Mouse (Mus musculus): ENCODE measurements around the gene Hoxa7. TPM values are rescaled to one million over a fixed set of nuclear protein-coding genes. Genes with fewer than 3 reads are reported as not detected.

Hoxa7 gene
- total RNA-seq (2018; cell fraction: chromatin; rRNA removed) = under 1 TPM in 1 of 26 experiments, not detected in 25; 0.85 TPM
- under 1 TPM; 0.06 to 0.99 (median 0.37) TPM for total RNA-seq (2018; cell fraction: cytosol; rRNA removed)
- under 1 TPM in 2 of 26 experiments, not detected in 24; 0.31 to 0.49 TPM for total RNA-seq (2018; cell fraction: nucleus; rRNA removed)
- polyA plus RNA-seq (2018) = 0.25 to 0.75 TPM (median 0.40 TPM) in 3 replicates

DNA sequence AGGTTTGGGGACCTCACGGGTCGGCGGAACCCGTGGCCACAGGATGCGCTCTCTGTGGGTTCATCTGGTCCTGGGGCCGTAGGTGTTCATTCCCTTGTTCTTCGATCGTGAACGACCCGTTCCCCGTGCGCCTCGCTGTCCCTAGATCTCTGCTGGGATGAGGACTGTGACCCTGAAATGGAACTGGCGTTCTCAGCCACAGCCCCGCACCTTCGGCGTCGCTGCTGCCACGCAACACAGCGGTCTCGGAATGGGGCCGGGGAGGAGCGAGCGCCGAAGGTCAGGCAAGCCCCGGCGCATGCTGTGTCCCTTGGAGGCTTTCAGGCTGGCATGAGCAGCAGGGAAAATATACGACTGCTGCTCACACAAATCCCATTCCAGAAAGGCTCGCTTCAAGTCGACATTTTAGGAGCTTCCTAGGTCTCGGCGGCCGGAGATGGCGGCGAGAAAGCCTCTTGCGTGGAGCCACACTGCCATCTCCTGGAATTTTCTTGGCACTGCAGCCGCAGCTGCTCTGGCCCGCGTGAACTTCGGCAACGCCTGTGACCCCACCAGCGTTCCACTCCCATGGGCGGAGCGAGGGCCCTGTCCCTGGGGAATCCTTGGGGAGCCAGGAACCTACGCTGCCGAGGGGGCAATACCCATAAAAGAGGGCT is at the start of gene Hoxa7:
Gene Hoxa7, minus strand, starts transcription at position 518 of the 656 bp plus-strand sequence.
- Histone ChIP-seq H3K4me3 (ENCODE audit: inconsistent target) (peak within 1 kb of the TSS; percentile 26), H3K27ac (no peak within 1 kb of the TSS), H3K36me3 (ENCODE audit: inconsistent target) (no peaks in the 10 kb centered on the region), H3K79me2 (ENCODE audit: inconsistent target) (no peaks in the 10 kb centered on the region)
- WGBS (ENCODE audit: missing documents) = 1% methylated on average over 46 of the region's 46 CpGs

DNA sequence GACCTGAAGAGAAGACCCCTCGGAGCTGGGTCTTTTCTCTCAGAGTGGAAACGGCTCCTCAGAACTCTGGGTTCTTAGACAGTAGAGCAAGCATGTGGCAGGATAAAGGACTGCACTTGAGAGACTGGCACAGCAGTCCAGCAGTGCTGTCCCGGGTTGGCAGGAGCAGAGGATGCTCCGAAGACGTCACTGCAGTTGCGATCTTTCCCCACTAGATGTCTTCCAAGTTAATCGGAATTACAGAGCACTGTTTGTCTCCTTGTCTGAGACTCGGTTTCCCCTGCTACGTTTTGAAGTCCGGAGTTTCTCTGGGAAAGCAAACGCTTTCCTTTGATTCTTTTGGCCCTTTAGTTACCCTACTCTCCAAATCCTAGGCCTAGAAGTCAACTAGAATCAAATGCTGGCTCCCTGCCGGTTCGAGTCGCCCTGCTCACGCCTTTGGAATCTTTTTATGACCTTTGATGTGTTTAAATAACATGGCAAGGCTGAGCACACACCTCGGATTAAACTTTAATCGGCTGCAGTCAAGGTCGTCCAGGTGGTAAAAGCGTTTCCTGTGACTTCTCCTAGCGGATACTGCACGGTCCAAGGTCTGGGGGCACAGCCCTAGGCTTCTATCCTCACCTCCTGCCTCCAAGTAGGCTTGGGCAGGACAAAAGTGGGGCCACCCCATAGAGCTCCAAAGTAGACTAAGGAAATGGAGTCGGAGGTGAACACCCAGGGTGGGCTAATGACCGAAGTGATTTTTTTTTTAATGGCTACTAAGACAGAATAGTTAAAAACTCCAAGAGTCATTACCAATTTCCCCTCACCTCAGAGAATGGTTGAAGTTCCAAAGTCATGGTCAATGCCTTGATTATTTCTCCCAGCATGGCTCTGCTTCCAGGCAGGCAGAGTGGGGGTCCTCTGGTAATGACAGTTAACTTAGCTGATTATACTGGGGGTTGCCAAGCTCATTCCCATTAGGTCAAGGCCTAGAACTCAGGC is 49.1 kb upstream of the Hoxa7 start:
- H3K36me3 ChIP-seq (ENCODE audit: inconsistent target) = no peaks in the 10 kb centered on the region
- H3K4me3 ChIP-seq (ENCODE audit: inconsistent target) = no peak overlapping the region
- no peak overlapping the region for H3K27ac ChIP-seq
- 24% methylated on average over 23 of the region's 23 CpGs for WGBS (ENCODE audit: missing documents)
- no peaks in the 10 kb centered on the region for H3K79me2 ChIP-seq (ENCODE audit: inconsistent target)

DNA sequence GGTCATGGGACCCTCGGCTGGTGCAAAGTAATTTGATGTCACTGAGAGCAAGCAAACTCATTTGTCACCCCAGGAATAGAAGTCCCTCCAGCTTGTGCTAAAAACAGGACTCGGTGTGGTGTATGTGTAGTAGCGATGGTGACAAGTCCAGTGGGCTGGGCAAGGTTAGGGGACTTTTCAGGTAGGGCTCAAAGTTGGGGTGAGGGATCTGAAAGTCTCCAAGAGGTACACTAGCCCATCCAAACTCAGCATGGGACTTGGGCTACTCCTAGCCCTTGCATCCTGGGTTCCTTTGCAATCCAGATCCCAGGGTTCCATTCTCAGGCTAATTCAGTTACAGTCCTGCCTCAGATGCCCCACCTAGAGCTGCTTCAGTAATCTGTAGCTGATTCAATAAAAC is 47.1 kb upstream of the Hoxa7 start:
- H3K27ac ChIP-seq = no peak overlapping the region
- no peaks in the 10 kb centered on the region for H3K79me2 ChIP-seq (ENCODE audit: inconsistent target)
- 31% methylated on average over 3 of the region's 3 CpGs for WGBS (ENCODE audit: missing documents)
- H3K36me3 ChIP-seq (ENCODE audit: inconsistent target) = no peaks in the 10 kb centered on the region
- no peak overlapping the region for H3K4me3 ChIP-seq (ENCODE audit: inconsistent target)

DNA sequence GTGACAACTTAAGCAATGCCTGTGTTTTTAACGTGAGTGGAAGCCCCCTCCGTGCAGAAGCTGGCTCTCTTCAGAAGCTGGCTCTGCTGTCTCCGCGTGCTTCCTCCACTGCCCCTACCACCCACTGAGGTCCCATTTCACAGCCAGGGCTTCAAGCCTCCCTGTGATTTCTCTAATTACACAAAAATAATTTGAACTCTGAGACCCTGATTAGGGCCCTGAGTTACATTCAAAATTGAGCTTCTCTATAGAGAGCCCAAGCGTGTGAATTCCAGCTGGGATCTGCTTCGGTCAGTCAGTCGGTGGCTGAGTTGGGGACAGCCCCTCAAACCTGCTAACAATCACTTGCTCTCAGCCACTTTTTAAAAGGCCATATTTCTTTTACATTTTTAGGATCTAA is 46.7 kb upstream of the Hoxa7 start:
- Histone ChIP-seq H3K36me3 (ENCODE audit: inconsistent target) (no peaks in the 10 kb centered on the region), H3K27ac (no peak overlapping the region), H3K4me3 (ENCODE audit: inconsistent target) (no peak overlapping the region), H3K79me2 (ENCODE audit: inconsistent target) (no peaks in the 10 kb centered on the region)
- 23% methylated on average over 7 of the region's 7 CpGs for WGBS (ENCODE audit: missing documents)

DNA sequence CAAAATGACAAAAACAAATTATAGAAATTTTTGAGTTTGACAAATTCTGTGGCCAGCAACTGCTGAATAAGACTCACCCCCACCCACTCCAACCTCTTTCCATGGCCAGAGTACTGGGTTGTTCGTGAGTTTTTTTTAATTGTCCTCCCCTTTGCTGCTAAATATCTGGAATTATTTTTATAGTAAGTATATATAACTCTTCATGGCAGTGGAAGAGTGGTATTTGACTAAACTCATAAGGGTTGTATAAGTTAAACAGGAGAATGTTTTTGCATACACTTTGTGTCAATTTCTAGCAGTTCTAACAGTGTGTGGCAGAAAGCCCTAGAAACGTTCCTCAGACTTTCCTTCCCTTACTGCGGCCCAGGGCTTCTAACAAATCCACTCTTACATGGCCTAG is 46.0 kb upstream of the Hoxa7 start:
- no peak overlapping the region for H3K4me3 ChIP-seq (ENCODE audit: inconsistent target)
- H3K36me3 ChIP-seq (ENCODE audit: inconsistent target) = no peaks in the 10 kb centered on the region
- no peaks in the 10 kb centered on the region for H3K79me2 ChIP-seq (ENCODE audit: inconsistent target)
- 35% methylated on average over 3 of the region's 3 CpGs for WGBS (ENCODE audit: missing documents)
- no peak overlapping the region for H3K27ac ChIP-seq

DNA sequence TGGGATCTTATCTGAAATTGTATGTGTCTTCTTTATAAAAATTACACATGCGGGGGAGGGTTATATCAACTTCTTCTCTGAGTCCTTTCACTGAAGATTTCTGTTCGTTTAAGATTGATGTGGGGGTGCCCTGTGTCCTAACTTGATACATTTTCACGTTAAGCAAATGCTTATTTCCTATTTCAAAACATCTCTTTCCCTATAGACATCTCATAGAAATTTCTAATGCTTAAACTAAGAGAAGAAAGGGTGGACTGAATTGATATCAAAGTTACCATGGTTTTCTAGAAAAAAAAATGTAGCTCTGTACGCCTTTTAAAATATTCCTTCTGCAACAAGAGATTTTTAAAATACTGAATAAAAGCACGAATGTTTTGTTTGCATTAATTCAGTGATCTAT is 45.6 kb upstream of the Hoxa7 start:
- no peaks in the 10 kb centered on the region for H3K79me2 ChIP-seq (ENCODE audit: inconsistent target)
- H3K4me3 ChIP-seq (ENCODE audit: inconsistent target) = no peak overlapping the region
- H3K36me3 ChIP-seq (ENCODE audit: inconsistent target) = no peaks in the 10 kb centered on the region
- no peak overlapping the region for H3K27ac ChIP-seq
- 31% methylated on average over 5 of the region's 5 CpGs for WGBS (ENCODE audit: missing documents)

DNA sequence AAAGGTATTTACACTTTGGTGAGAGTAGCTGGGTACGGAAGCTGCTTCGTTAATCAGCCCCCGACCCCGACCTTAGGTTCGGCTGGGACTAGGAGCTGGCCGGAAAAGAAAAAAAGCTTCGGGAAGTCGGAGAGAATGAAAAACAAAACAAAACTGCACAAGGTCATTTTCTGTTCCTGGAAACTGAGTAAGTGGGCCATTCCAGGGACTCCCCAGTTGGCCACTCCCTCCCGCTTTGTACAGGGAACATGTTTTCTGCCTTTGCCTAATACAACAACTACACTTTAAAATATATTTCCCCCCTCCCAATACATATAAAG is 45.0 kb upstream of the Hoxa7 start:
- H3K79me2 ChIP-seq (ENCODE audit: inconsistent target) = no peaks in the 10 kb centered on the region
- H3K27ac ChIP-seq = no peak overlapping the region
- 12% methylated on average over 9 of the region's 9 CpGs for WGBS (ENCODE audit: missing documents)
- H3K36me3 ChIP-seq (ENCODE audit: inconsistent target) = no peaks in the 10 kb centered on the region
- no peak overlapping the region for H3K4me3 ChIP-seq (ENCODE audit: inconsistent target)

DNA sequence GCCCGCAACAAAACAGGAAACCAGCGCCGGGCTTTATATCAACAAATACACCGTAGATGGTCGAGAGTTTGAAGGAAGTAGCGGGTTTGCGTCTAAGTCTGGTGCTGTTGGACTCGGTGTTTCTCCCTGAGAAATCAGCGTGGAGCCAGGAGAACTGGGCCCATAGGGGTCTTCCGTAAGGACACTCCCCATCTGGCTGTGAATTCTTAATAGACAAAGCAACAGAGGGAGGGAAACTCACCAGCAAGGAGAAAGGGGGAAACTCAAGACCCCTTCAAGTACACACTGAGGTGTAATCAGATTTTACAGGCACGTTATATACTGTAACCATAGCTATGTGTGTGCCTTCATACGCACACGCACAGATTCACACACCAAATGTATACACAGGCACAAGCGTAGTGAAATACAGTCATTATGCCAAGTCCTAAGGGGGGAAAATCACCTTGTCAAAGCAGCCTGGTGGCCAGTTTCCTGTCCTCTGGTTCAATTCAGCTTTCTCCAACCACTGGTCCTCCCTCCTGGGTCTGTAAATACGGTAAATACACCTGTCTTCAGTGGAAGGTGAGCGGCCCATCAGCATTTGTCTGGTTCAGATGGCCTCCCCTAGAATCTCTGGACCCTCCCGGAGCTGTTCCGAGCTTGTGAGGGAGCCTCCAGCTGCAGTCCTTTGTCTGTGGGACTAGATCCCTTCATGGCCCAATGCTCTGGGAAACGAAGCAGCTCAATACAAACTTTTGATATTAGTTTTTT is 44.4 kb upstream of the Hoxa7 start:
- Histone ChIP-seq H3K79me2 (ENCODE audit: inconsistent target) (no peaks in the 10 kb centered on the region), H3K4me3 (ENCODE audit: inconsistent target) (no peak overlapping the region), H3K27ac (no peak overlapping the region), H3K36me3 (ENCODE audit: inconsistent target) (no peaks in the 10 kb centered on the region)
- 3% methylated on average over 19 of the region's 19 CpGs for WGBS (ENCODE audit: missing documents)

DNA sequence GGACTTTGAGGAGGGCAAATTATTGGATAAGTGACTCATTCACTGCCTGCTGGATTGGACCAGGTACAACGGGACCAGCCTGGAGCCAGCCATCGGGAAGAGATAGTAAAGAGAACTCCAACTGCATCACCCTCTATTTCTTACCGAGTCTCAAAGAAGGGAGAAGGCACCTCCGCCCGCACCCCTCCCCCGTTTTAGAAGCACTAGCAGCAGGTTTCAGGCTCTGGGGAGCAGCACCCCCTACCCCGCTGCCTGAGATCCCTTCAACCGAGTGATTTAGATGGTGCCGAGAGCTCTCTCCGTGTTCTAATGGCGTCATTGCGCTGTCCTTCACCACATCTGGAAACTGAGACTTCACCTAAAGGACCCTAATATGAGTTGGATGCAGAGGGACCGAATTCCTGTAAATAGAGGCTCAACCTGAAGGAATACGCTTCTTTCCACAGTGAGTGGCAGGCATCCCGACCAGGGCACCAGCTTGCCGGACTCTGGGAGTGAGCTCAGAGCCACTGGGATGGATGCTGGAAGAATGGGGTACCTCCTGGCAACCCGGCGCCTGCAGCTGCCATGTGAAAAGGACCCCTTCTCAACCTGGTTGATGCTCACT is 43.8 kb upstream of the Hoxa7 start:
- H3K4me3 ChIP-seq (ENCODE audit: inconsistent target) = no peak overlapping the region
- no peaks in the 10 kb centered on the region for H3K36me3 ChIP-seq (ENCODE audit: inconsistent target)
- no peaks in the 10 kb centered on the region for H3K79me2 ChIP-seq (ENCODE audit: inconsistent target)
- H3K27ac ChIP-seq = no peak overlapping the region
- 8% methylated on average over 18 of the region's 18 CpGs for WGBS (ENCODE audit: missing documents)

DNA sequence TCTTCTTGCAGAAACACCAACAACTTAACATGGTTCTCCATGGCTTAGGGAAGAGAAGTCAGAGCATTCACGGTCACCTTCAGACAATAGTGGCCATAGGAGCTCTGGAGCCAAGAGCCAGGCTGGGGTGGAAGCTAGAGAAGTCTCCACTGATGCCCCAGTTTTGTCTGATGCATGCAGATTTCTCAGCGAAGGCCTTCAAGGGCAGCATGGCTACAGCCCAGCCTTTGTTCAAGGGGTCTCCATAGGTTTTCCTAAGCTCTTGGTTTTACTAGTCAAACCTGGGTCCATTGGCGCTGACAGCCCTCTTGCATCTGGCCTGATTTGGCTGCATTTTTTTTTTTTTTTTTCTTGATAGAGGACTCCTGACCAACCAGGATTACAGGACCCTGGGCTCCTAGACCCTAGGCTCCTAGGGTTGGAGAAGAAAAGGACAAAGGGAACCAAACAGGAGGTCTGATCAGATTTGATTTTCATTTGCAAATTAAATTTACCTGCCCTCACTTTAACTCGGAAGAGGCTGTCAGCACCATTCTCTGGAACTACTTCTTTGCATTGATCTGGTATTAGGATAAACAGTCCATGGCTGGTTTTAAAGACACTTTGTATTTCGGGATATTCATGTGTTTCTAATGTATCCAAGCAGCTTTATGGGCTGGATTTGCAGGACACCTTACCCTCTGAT is 42.6 kb upstream of the Hoxa7 start:
- Histone ChIP-seq H3K4me3 (ENCODE audit: inconsistent target) (no peak overlapping the region), H3K36me3 (ENCODE audit: inconsistent target) (no peaks in the 10 kb centered on the region), H3K79me2 (ENCODE audit: inconsistent target) (no peaks in the 10 kb centered on the region), H3K27ac (no peak overlapping the region)
- WGBS (ENCODE audit: missing documents) = 20% methylated on average over 5 of the region's 5 CpGs

DNA sequence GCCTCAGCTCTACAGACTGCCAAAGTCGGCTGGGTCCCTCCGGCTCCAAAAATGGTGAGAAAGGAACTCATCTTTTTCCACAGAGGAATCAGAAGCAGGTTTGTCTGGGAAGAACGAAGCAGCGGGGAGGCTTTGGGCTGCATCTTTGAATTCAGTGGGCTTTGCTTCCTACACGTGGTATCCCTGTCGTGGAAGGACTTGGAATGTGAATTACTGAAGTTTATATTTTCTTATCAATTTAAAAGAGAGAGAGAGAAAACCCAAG is 41.6 kb upstream of the Hoxa7 start:
- H3K36me3 ChIP-seq (ENCODE audit: inconsistent target) = no peaks in the 10 kb centered on the region
- no peak overlapping the region for H3K27ac ChIP-seq
- no peaks in the 10 kb centered on the region for H3K79me2 ChIP-seq (ENCODE audit: inconsistent target)
- WGBS (ENCODE audit: missing documents) = 8% methylated on average over 6 of the region's 6 CpGs
- H3K4me3 ChIP-seq (ENCODE audit: inconsistent target) = no peak overlapping the region

DNA sequence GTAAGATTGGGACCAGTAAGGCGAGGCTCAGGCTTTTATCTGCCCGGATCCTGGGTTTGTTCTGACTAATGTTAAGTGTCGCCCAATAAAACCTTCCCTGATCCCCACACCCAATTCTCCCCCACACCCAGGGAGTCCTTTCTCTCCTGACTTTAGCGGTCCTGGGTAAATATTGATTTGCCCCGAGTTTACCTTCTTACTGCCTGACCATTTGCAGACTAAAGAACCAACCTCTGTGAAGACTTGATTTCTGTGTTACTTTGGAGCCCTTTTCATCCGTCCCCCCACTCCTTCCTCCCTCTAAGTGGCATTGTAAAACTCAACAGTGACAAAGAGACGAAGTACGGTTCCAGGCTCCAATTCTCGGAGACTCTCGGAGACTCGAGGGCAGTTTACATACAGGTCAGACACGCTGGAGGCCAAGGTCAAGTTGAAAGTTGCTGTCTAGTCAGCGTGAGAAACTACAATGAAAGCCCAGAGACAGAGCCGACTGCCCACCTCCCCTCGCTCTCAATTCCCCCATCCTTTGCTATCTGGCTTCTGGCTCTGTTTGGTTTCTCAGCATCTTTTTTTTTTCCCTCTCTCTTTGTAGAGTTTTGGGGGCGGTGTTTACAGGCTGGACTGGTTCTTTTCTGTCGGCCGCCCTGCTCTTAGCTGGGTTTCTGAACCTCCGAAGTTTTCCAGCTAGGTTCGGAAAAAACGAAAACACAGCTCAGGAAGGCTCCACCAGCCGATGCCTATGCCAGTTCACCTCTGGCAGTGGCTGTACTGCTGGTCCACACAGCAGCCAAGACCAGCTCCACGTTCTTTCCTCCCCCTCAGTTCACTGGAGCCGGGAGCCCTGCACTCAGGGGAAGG is 41.0 kb upstream of the Hoxa7 start:
- Histone ChIP-seq H3K36me3 (ENCODE audit: inconsistent target) (no peaks in the 10 kb centered on the region), H3K79me2 (ENCODE audit: inconsistent target) (no peaks in the 10 kb centered on the region), H3K27ac (no peak overlapping the region), H3K4me3 (ENCODE audit: inconsistent target) (no peak overlapping the region)
- WGBS (ENCODE audit: missing documents) = 7% methylated on average over 24 of the region's 24 CpGs

DNA sequence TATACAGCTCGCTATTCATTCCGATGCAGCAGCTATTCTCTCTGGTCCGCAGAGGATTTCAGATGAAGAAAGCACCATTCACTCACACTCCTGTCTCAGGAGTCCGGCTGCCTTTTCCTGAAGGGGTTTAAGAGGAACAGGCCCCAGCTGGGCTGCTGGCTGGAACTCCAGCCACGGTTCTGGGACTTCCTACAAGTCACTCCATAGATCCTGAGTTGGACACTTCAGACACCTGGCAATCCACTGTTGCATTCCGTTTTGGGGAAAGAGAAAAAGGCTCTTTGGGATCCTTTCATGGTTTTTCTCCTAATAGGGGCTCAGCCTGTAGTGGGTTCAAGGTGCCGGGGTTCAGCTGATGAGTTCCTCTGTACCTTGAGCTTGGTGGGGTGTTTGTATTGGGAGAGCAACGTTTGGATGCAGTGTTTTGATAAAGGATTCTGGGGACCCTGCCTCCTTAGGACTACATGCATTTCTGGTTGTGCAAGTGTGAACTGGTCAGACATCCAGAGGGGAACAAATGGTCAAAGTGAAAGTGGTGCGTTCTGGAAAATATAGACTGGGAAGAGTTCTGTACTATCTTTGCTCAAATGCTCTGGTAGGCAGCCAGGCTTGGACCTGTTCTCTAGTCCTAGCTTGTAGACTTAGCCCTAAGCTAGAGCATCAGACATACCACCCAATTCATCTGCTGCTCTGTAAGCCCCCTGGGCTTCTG is 40.3 kb upstream of the Hoxa7 start:
- Histone ChIP-seq H3K79me2 (ENCODE audit: inconsistent target) (no peaks in the 10 kb centered on the region), H3K4me3 (ENCODE audit: inconsistent target) (no peak overlapping the region), H3K36me3 (ENCODE audit: inconsistent target) (no peaks in the 10 kb centered on the region), H3K27ac (no peak overlapping the region)
- WGBS (ENCODE audit: missing documents) = 9% methylated on average over 9 of the region's 9 CpGs
